Mouse (Mus musculus) heart, embryonic 14.5 days (tissue): ENCODE measurements around the gene Cdca5. TPM values are rescaled to one million over a fixed set of nuclear protein-coding genes. Genes with fewer than 3 reads are reported as not detected.

ENCODE experiments used
- ATAC-seq: fragments of 200-750 bp; cut with Nextera tagmentation; 2 replicates; pipeline ENCODE4 v1.8.0; 2017; ENCODE audit warnings: low read depth, moderate TSS enrichment; ENCODE audit not compliant: insufficient number of reproducible peaks, insufficient read depth, low FRiP score
- H3K27ac ChIP-seq, 2 experiments: fragments of 200-500 bp in 1 of 2; fragments of 300-500 bp in 1 of 2; sonication (generic) in 1 of 2; replicated peaks in 1 of 2; 2 replicates each; pipeline ENCODE4 v1.5.1; 2012 to 2014; ENCODE audit warnings: low read depth in 2 of 2, low read length in 2 of 2, control low read depth in 1 of 2, mild to moderate bottlenecking in 1 of 2, mixed read lengths in 1 of 2; ENCODE audit not compliant: control insufficient read depth in 1 of 2, insufficient read depth in 1 of 2
- H3K27me3 ChIP-seq: fragments of 300-500 bp; sonication (generic); 2 replicates; pipeline ENCODE4 v1.6.1; 2014; ENCODE audit warnings: mild to moderate bottlenecking, low read length, control low read depth; ENCODE audit not compliant: control insufficient read depth, insufficient read depth
- H3K36me3 ChIP-seq: fragments of 300-500 bp; sonication (generic); 2 replicates; pipeline ENCODE4 v1.6.1; 2014; ENCODE audit warnings: mild to moderate bottlenecking, control low read depth, low read length, mixed read lengths; ENCODE audit not compliant: control insufficient read depth, insufficient read depth
- H3K4me1 ChIP-seq, 2 experiments: fragments of 200-500 bp in 1 of 2; fragments of 300-500 bp in 1 of 2; sonication (generic) in 1 of 2; 2 replicates each; pipeline ENCODE4 v1.6.1; 2012 to 2014; ENCODE audit warnings: low read length in 2 of 2, control low read depth in 1 of 2, mixed read lengths in 1 of 2; ENCODE audit not compliant: control insufficient read depth in 2 of 2, insufficient read depth in 2 of 2
- H3K4me2 ChIP-seq: fragments of 300-500 bp; sonication (generic); 2 replicates; pipeline ENCODE4 v1.6.1; 2014; ENCODE audit warnings: mild to moderate bottlenecking, low read length
- H3K4me3 ChIP-seq, 2 experiments: fragments of 200-500 bp in 1 of 2; fragments of 300-500 bp in 1 of 2; sonication (generic) in 1 of 2; 2 replicates each; pipeline ENCODE4 v1.5.1; 2012 to 2014; ENCODE audit warnings: low read length in 2 of 2, mild to moderate bottlenecking in 2 of 2, control low read depth in 1 of 2, low read depth in 1 of 2, moderate library complexity in 1 of 2; ENCODE audit not compliant: control insufficient read depth in 1 of 2, insufficient read depth in 1 of 2
- H3K9ac ChIP-seq: fragments of 300-500 bp; sonication (generic); 2 replicates; pipeline ENCODE4 v1.6.1; 2014; ENCODE audit warnings: mild to moderate bottlenecking, low read length
- H3K9me3 ChIP-seq: fragments of 300-500 bp; sonication (generic); 2 replicates; pipeline ENCODE4 v1.6.1; 2016; ENCODE audit warnings: low read length, control low read depth; ENCODE audit not compliant: control insufficient read depth
- WGBS: fragments of 180-500 bp; shearing (Covaris S2); extraction: QIAGEN DNeasy Blood & Tissue Kit; methylation state at CpG from one replicate; pipeline ENCODE4 v1.1.7; 2014; 5-methylcytosine and 5-hydroxymethylcytosine counted together
- polyA plus RNA-seq: library from polyadenylated mRNA; unstranded; fragments of >200 nt; fragmentation: Nextera tagmentation; extraction: Ambion mirVana; gene quantifications from 2 replicates; pipeline ENCODE4 v1.2.1, GENCODE M21; 2014

Cdca5 gene
- polyA plus RNA-seq, 1 experiment from 2014 or later: 24.0 TPM

- Histone ChIP-seq H3K4me1 (peaks cover 6 to 19% of the 10 kb centered on the region in 2 experiments; a peak in 3 of 4 replicates), H3K4me3 (peak overlapping the region; percentile 88 to 90), H3K9me3 (no peaks in the 10 kb centered on the region), H3K27ac (peak overlapping the region; percentile 89 to 99), H3K36me3 (peaks cover 26% of the 10 kb centered on the region), H3K9ac (peak overlapping the region; percentile 91), H3K4me2 (peak overlapping the region; percentile 89), H3K27me3 (no peaks in the 10 kb centered on the region)
- 14% methylated on average over 20 of the region's 20 CpGs for WGBS
- ATAC-seq: peak; percentile 25; the same call in 1 of the 2 replicates
These were observed 39.2 kb upstream of the Cdca5 start for GRCm38 (mm10) chr19:6045366-6046293.

DNA sequence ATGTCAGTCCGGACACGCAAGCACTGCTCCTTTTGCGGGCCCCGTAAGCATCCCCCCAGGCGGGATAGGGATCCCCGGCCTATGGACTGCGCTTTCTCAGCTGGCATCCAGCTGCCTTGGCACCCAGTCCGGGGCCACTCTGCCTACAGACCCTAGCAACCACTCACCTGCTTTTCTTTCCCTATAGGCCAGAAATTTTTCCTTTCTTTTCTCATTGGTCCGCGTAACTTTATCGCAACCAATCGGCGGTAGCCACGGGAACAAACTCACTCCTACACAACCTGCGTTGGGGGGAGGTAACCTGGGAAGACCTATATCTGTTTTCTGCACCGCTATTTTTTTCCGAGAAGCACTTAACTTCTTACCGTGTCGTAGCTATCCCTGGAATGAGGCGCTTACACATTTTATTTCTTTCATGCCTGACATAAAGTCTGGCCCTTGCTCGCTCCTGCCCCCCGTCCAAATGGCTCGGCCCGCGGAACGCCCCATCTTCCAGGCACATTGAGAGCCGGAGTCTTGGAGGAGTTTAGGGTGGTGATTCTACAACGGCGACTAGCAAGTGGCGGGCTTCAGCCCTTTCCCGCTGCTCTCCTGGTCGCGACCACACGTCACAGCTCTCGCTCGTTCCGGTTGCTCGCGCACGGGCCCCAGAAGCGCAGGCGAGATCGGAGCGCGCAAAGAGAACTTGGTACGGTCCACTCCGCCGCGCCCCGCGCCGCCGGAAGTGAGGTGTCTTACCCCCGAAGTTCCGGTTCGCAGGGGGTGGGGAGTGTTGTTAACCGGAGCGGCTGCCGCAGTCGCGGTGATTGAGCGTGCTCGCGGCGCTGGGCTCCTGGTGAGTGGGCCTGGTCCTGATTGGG, 38.3 kb upstream of the Cdca5 start, which contains the start of gene Syvn1:
TSS of gene Syvn1 (plus strand) at position 283 of the 860 bp plus-strand sequence.
- peak; percentile 82 for ATAC-seq
- under 1% methylated on average over 65 of the region's 65 CpGs for WGBS
- Histone ChIP-seq H3K4me3 (peak within 1 kb of the TSS; percentile 88 to 90), H3K36me3 (peaks cover 35% of the 10 kb centered on the region), H3K27me3 (no peaks in the 10 kb centered on the region), H3K4me2 (peak within 1 kb of the TSS; percentile 89), H3K4me1 (peaks cover 6 to 19% of the 10 kb centered on the region in 2 experiments; a peak in 3 of 4 replicates), H3K9me3 (no peaks in the 10 kb centered on the region), H3K27ac (peak within 1 kb of the TSS; percentile 99), H3K9ac (peak within 1 kb of the TSS; percentile 91)

- peak overlapping the region; percentile 89 for H3K4me2 ChIP-seq
- ATAC-seq: peak; percentile 5
- H3K27me3 ChIP-seq: no peaks in the 10 kb centered on the region
- peaks cover 43% of the 10 kb centered on the region for H3K36me3 ChIP-seq
- peaks cover 6 to 19% of the 10 kb centered on the region in 2 experiments; a peak in 3 of 4 replicates for H3K4me1 ChIP-seq
- H3K27ac ChIP-seq: peak overlapping the region; percentile 99
- H3K9ac ChIP-seq: peak overlapping the region; percentile 91
- no peaks in the 10 kb centered on the region for H3K9me3 ChIP-seq
- peak overlapping the region; percentile 88 to 90 for H3K4me3 ChIP-seq
- 2% methylated on average over 44 of the region's 44 CpGs for WGBS
These were observed 37.5 kb upstream of the Cdca5 start for GRCm38 (mm10) chr19:6047154-6047898.

GRCm38 (mm10) chr19:6047899-6048166, 37.0 kb upstream of the Cdca5 start:
- no peak for ATAC-seq
- peak overlapping the region; percentile 89 for H3K4me2 ChIP-seq
- peak overlapping the region; percentile 91 for H3K9ac ChIP-seq
- peaks cover 6 to 19% of the 10 kb centered on the region in 2 experiments; a peak in 3 of 4 replicates for H3K4me1 ChIP-seq
- no peaks in the 10 kb centered on the region for H3K27me3 ChIP-seq
- 80% methylated on average over 8 of the region's 8 CpGs for WGBS
- H3K36me3 ChIP-seq: peaks cover 48% of the 10 kb centered on the region
- H3K27ac ChIP-seq: no peak overlapping the region; a peak in 1 of 4 replicates
- no peaks in the 10 kb centered on the region for H3K9me3 ChIP-seq
- H3K4me3 ChIP-seq: peak overlapping the region; percentile 88 to 90

DNA sequence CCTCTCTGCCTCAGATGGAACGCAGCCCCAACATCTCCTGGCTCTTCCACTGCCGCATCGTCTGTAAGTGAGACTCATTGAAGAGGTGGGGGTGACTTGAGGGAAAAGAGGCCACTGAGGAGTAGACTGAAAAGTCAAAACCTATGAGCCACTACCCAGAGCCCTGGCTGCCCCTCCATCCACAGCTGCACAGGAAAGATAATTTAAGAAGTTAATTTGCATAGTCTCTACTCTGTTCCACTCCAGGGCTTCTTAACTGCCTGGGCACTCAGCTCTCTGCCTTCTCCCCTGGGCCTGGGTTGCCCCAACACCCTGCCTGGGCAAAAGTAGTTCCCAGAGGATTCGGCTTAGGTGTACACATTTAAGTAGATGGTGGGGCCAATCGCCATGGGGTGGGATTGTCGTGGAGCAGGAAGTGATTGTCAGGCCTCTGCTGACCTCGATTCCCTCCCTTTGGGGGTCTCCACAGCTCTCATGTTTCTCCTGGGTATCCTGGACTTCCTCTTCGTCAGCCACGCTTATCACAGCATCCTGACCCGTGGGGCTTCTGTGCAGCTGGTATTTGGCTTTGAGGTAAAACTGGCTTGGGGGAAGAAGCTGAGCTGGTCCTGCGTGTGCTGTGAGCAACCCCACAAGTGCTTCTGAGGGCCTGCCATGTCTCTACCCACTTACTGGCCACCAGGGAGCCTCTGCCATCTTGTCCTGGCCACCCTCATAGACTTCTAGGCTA, 35.9 kb upstream of the Cdca5 start:
- Histone ChIP-seq H3K9me3 (no peaks in the 10 kb centered on the region), H3K36me3 (peaks cover 59% of the 10 kb centered on the region), H3K4me1 (peaks cover 6 to 19% of the 10 kb centered on the region in 2 experiments; a peak in 3 of 4 replicates), H3K9ac (no peak overlapping the region), H3K27me3 (no peaks in the 10 kb centered on the region), H3K27ac (no peak overlapping the region), H3K4me3 (no peak overlapping the region), H3K4me2 (no peak overlapping the region)
- WGBS: 81% methylated on average over 11 of the region's 11 CpGs
- no peak for ATAC-seq

- Histone ChIP-seq H3K27ac (no peak overlapping the region), H3K9me3 (no peaks in the 10 kb centered on the region), H3K4me3 (no peak overlapping the region), H3K27me3 (no peaks in the 10 kb centered on the region), H3K4me1 (peaks cover 7 to 18% of the 10 kb centered on the region in 2 experiments), H3K36me3 (peaks cover 82% of the 10 kb centered on the region), H3K9ac (no peak overlapping the region), H3K4me2 (no peak overlapping the region)
- no peak for ATAC-seq
- WGBS: 78% methylated on average over 7 of the region's 7 CpGs
These were observed 32.3 kb upstream of the Cdca5 start for GRCm38 (mm10) chr19:6052516-6052915.
